Mouse (Mus musculus): ENCODE measurements around the gene Gm29106.
"Not testable (repeated sequence)": the region's sequence is repeated elsewhere in the genome, so short reads cannot be mapped to it uniquely, and the experiment has no call there.

The Gm29106 gene

DNA sequence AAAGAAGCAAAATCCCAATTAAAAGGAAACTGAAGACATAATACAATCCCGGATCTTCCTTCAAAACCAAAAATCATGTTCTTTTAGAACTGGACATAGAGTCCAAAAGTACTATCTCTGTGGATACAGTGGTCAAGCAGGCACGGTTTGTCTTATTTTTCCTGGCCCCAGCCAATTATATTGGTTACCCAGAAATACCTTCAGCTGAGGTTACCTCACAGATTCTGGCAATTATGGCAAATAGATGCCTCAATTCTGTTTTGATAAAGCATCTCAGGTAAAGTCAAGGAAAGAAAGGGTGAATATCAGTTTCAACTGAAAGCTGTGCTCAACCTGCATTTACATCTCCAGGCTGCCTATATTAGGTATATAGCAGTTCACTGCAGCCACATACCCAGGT is at the start of gene Gm29106:
Gm29106 (plus strand) TSS at position 301 of the 400 bp plus-strand sequence.
- not testable (repeated sequence) for DNase-seq

DNA sequence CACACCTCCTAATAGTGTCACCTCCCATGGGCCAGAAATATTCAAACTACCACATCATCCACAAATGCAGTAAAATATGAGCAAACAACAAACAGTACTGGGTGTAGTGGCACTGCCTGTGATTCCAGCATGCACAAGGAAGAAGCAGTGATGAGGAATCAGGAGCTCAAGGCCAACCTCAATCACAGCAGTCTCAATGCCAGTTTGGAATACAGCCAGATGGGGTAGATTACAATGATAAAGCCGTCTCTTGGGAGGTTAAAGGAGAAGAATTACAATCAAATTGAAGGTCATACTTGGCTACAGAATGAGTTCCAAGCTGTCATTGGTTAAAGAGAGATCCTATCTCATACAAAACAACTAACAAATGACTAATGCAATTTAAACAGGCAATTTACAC is 52.2 kb downstream of the Gm29106 start:
- DNase-seq, result no peak

DNA sequence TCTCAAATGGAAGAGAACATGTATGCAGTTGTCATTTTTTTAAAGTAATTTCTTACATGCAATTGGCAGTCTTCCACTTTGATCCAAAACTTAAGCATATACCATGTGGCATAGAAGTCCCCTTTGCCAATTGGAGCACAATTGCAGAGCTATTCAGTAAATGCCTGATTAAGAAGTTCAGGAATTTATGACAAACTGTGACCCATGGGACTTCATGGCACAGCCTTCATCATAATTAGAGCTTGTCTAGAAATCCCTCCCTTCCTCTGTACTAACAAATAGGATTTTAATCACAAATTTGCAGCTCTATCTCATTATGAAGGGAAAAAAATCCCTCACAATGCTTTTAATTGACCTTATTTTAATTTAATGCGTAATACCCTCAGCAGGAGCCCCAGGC is 59.7 kb downstream of the Gm29106 start:
- DNase-seq, result no peak

Measured in embryo, embryonic 11 days (tissue).